Mouse (Mus musculus): Measurements from ENCODE around the gene Tmc5. TPM values are rescaled to one million over a fixed set of nuclear protein-coding genes. Genes with fewer than 3 reads are reported as not detected.

The Tmc5 gene
- polyA plus RNA-seq, 1 experiment from 2014 or later, result 0.10 TPM

GRCm38 (mm10) chr7:118689088-118689487 lies 92.0 kb downstream of the Tmc5 start:
- Histone ChIP-seq H3K4me1 (ENCODE audit: control insufficient read depth, insufficient read depth, low read length) (no peaks in the 10 kb centered on the region), H3K36me3 (ENCODE audit: control insufficient read depth, insufficient read depth, low read length) (peaks cover 10% of the 10 kb centered on the region; the same call in 1 of the 2 replicates), H3K9ac (ENCODE audit: low read depth, low read length) (no peak overlapping the region), H3K4me3 (ENCODE audit: low read depth, low read length) (no peak overlapping the region), H3K9me3 (replicated peaks; ENCODE audit: control insufficient read depth, low read length) (no peaks in the 10 kb centered on the region), H3K27ac (ENCODE audit: low read depth, low read length) (no peak overlapping the region), H3K27me3 (ENCODE audit: control insufficient read depth, insufficient read depth, low read length) (peaks cover 12% of the 10 kb centered on the region), H3K4me2 (no peak overlapping the region)
- ATAC-seq (replicated peaks; ENCODE audit: insufficient number of reproducible peaks, low FRiP score, low TSS enrichment), result no peak
- 84% methylated on average over 7 of the region's 7 CpGs for WGBS (ENCODE audit: insufficient replicate concordance)

DNA sequence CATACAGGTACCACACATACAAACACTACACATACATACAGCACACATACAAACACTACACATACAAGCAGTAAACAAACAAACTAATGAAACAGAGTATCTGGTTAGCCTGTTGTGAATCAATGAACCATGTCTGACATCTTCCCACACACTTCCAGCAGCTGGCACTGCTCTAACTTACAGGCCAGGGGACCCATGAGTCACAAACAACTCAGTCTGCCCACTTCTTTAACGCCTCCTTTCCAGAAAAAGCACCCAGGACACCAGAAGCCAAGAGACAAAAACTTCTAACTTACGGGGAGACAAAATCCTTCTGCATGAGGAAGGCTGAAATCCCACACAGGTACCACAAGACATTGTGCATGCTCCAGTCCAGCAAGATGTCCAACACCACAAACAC lies 94.2 kb downstream of the Tmc5 start:
- Histone ChIP-seq H3K27ac (ENCODE audit: low read depth, low read length) (no peak overlapping the region), H3K27me3 (ENCODE audit: control insufficient read depth, insufficient read depth, low read length) (peaks cover 8% of the 10 kb centered on the region; the same call in 1 of the 2 replicates), H3K4me2 (no peak overlapping the region), H3K4me1 (ENCODE audit: control insufficient read depth, insufficient read depth, low read length) (no peaks in the 10 kb centered on the region), H3K9ac (ENCODE audit: low read depth, low read length) (no peak overlapping the region), H3K4me3 (ENCODE audit: low read depth, low read length) (no peak overlapping the region), H3K9me3 (replicated peaks; ENCODE audit: control insufficient read depth, low read length) (no peaks in the 10 kb centered on the region), H3K36me3 (ENCODE audit: control insufficient read depth, insufficient read depth, low read length) (peaks cover 16% of the 10 kb centered on the region; the same call in 1 of the 2 replicates)
- WGBS (ENCODE audit: insufficient replicate concordance), result 90% methylated on average over 2 of the region's 2 CpGs
- no peak for ATAC-seq (replicated peaks; ENCODE audit: insufficient number of reproducible peaks, low FRiP score, low TSS enrichment)

DNA sequence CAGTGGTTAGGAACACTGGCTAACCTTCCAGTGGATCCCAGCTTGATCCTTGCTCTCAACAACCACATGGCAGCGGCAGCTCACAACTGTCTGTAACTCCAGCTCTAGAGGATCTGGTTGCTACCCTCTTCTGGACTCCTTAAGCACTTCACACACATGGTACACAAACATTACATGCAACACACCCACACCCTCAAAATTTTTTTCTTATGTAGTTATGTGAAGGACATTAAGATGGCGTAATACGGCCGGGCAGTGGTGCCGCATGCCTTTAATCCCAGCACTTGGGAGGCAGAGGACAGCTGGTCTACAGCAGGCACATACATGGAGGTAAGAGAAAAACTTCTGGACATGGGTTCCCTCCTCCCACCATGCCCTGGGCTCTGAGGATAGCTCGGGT lies 99.0 kb downstream of the Tmc5 start:
- no peaks in the 10 kb centered on the region for H3K27me3 ChIP-seq (ENCODE audit: control insufficient read depth, insufficient read depth, low read length)
- H3K4me2 ChIP-seq, result no peak overlapping the region
- H3K4me1 ChIP-seq (ENCODE audit: control insufficient read depth, insufficient read depth, low read length), result no peaks in the 10 kb centered on the region
- H3K27ac ChIP-seq (ENCODE audit: low read depth, low read length), result no peak overlapping the region
- H3K9ac ChIP-seq (ENCODE audit: low read depth, low read length), result no peak overlapping the region
- H3K9me3 ChIP-seq (replicated peaks; ENCODE audit: control insufficient read depth, low read length), result no peaks in the 10 kb centered on the region
- ATAC-seq (replicated peaks; ENCODE audit: insufficient number of reproducible peaks, low FRiP score, low TSS enrichment), result no peak
- H3K4me3 ChIP-seq (ENCODE audit: low read depth, low read length), result no peak overlapping the region
- H3K36me3 ChIP-seq (ENCODE audit: control insufficient read depth, insufficient read depth, low read length), result peaks cover 13% of the 10 kb centered on the region
- WGBS (ENCODE audit: insufficient replicate concordance), result 94% methylated on average over 6 of the region's 6 CpGs

- H3K27ac ChIP-seq (ENCODE audit: low read depth, low read length), result no peak overlapping the region
- H3K9ac ChIP-seq (ENCODE audit: low read depth, low read length), result no peak overlapping the region
- peaks cover 13% of the 10 kb centered on the region for H3K36me3 ChIP-seq (ENCODE audit: control insufficient read depth, insufficient read depth, low read length)
- no peak overlapping the region for H3K4me3 ChIP-seq (ENCODE audit: low read depth, low read length)
- no peaks in the 10 kb centered on the region for H3K9me3 ChIP-seq (replicated peaks; ENCODE audit: control insufficient read depth, low read length)
- no peak overlapping the region for H3K4me2 ChIP-seq
- no peaks in the 10 kb centered on the region for H3K27me3 ChIP-seq (ENCODE audit: control insufficient read depth, insufficient read depth, low read length)
- no peaks in the 10 kb centered on the region for H3K4me1 ChIP-seq (ENCODE audit: control insufficient read depth, insufficient read depth, low read length)
- no peak for ATAC-seq (replicated peaks; ENCODE audit: insufficient number of reproducible peaks, low FRiP score, low TSS enrichment)
- WGBS (ENCODE audit: insufficient replicate concordance), result 74% methylated on average over 4 of the region's 4 CpGs
Observed at GRCm38 (mm10) chr7:118697168-118697567, 100.1 kb downstream of the Tmc5 start.

GRCm38 (mm10) chr7:118698882-118699281 lies 101.8 kb downstream of the Tmc5 start:
- peaks cover 13% of the 10 kb centered on the region for H3K36me3 ChIP-seq (ENCODE audit: control insufficient read depth, insufficient read depth, low read length)
- ATAC-seq (replicated peaks; ENCODE audit: insufficient number of reproducible peaks, low FRiP score, low TSS enrichment), result no peak
- H3K4me3 ChIP-seq (ENCODE audit: low read depth, low read length), result no peak overlapping the region
- H3K27ac ChIP-seq (ENCODE audit: low read depth, low read length), result no peak overlapping the region
- no peak overlapping the region for H3K9ac ChIP-seq (ENCODE audit: low read depth, low read length)
- 94% methylated on average over 9 of the region's 9 CpGs for whole genome bisulfite sequencing (ENCODE audit: insufficient replicate concordance)
- no peaks in the 10 kb centered on the region for H3K4me1 ChIP-seq (ENCODE audit: control insufficient read depth, insufficient read depth, low read length)
- H3K27me3 ChIP-seq (ENCODE audit: control insufficient read depth, insufficient read depth, low read length), result no peaks in the 10 kb centered on the region
- no peaks in the 10 kb centered on the region for H3K9me3 ChIP-seq (replicated peaks; ENCODE audit: control insufficient read depth, low read length)
- H3K4me2 ChIP-seq, result no peak overlapping the region

GRCm38 (mm10) chr7:118703144-118703561 lies 106.1 kb downstream of the Tmc5 start:
- 93% methylated on average over 15 of the region's 15 CpGs for WGBS (ENCODE audit: insufficient replicate concordance)
- Histone ChIP-seq H3K4me2 (no peak overlapping the region), H3K9ac (ENCODE audit: low read depth, low read length) (no peak overlapping the region), H3K36me3 (ENCODE audit: control insufficient read depth, insufficient read depth, low read length) (peaks cover 3% of the 10 kb centered on the region), H3K4me1 (ENCODE audit: control insufficient read depth, insufficient read depth, low read length) (peaks cover 9% of the 10 kb centered on the region; the same call in 1 of the 2 replicates), H3K27ac (ENCODE audit: low read depth, low read length) (no peak overlapping the region), H3K9me3 (replicated peaks; ENCODE audit: control insufficient read depth, low read length) (no peaks in the 10 kb centered on the region), H3K27me3 (ENCODE audit: control insufficient read depth, insufficient read depth, low read length) (no peaks in the 10 kb centered on the region), H3K4me3 (ENCODE audit: low read depth, low read length) (no peak overlapping the region)
- no peak for ATAC-seq (replicated peaks; ENCODE audit: insufficient number of reproducible peaks, low FRiP score, low TSS enrichment)

DNA sequence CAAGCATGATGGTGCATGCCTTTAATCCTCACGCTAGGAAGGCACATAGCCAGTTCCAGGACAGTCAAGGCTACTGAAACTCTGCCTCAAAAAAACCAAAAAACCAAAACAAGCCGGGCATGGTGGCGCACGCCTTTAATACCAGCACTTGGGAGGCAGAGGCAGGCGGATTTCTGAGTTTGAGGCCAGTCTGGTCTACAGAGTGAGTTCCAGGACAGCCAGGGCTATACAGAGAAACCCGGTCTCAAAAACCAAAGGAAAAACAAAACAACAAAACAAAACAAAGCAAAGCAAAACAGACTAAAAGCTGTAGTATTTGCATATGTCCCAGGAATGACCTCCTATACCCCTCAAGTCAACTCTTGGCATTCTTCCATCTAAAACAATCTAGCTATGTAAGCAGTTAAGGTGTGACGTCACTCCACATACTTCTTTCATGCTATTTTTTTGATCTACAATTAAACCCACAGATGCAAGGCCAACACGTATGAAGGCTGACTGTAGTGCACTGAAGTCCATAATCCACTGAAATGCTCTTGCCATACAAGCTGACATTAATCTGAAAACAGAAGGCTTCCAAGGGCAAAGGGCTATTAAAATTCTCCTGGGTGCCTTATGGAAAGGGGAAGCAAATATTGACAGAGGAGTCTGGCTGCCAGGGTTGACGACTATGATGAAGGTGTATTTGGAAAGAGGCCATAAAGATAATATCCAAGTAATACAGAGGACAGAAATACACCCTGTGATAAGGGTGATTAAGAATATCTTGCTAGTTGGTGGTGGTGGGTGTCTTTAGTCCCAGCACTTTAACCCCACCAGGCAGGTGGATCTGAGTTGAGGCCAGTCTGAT lies 107.1 kb downstream of the Tmc5 start:
- Histone ChIP-seq H3K4me1 (ENCODE audit: control insufficient read depth, insufficient read depth, low read length) (peaks cover 9% of the 10 kb centered on the region; the same call in 1 of the 2 replicates), H3K36me3 (ENCODE audit: control insufficient read depth, insufficient read depth, low read length) (no peaks in the 10 kb centered on the region), H3K9ac (ENCODE audit: low read depth, low read length) (peak overlapping the region; percentile 82; the same call in 1 of the 2 replicates), H3K4me3 (ENCODE audit: low read depth, low read length) (peak overlapping the region; percentile 74), H3K27me3 (ENCODE audit: control insufficient read depth, insufficient read depth, low read length) (no peaks in the 10 kb centered on the region), H3K27ac (ENCODE audit: low read depth, low read length) (no peak overlapping the region), H3K9me3 (replicated peaks; ENCODE audit: control insufficient read depth, low read length) (no peaks in the 10 kb centered on the region), H3K4me2 (peak overlapping the region; percentile 82)
- no peak for ATAC-seq (replicated peaks; ENCODE audit: insufficient number of reproducible peaks, low FRiP score, low TSS enrichment)
- 81% methylated on average over 9 of the region's 9 CpGs for WGBS (ENCODE audit: insufficient replicate concordance)

DNA sequence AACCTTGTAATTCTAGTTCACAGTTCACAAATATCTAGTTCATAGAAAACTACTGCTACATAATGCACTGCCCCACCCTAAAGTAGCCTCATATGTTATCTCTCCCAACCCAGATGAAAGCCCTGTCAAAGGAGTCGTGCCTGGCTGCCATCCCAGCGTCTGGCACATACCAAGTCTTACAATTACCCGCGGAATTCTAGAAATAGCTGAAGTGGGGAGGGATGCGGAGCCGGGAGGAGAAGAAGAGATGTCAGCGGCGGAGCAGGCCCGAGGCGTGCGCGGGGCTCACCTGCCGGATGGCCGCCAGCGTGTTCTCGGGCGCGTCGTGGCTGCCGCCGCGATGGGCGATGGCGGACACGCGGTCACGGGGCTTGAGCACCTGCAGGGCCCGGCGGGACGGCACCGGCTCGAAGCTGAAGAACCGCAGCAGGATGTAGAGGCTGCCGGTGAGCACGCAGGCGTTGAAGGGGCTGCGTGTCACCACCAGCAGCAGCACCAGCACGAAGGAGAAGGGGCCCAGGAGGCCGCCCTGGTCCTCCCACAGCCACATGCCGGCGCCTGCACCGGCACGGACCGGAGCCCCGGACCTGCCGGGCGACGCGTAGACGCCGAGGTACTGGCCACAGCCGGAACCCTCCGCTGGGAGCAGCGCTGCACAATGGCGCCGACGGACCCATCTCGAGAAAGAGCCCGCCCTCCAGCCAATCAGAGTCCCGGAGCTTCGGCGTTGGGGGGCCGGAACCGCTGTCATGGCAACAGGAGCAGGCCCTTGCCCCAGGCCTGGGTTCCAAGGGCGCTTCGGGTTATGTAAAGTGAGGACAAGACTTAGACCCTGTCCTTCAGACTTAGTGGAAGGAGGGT lies 108.2 kb downstream of the Tmc5 start, which contains the start of gene Gde1:
Gde1 (minus strand) TSS at position 678 of the 861 bp plus-strand sequence.
- H3K27ac ChIP-seq (ENCODE audit: low read depth, low read length), result peak within 1 kb of the TSS; percentile 70
- no peaks in the 10 kb centered on the region for H3K9me3 ChIP-seq (replicated peaks; ENCODE audit: control insufficient read depth, low read length)
- H3K4me2 ChIP-seq, result peak within 1 kb of the TSS; percentile 82
- peak within 1 kb of the TSS; percentile 74 for H3K4me3 ChIP-seq (ENCODE audit: low read depth, low read length)
- peaks cover 9% of the 10 kb centered on the region; the same call in 1 of the 2 replicates for H3K4me1 ChIP-seq (ENCODE audit: control insufficient read depth, insufficient read depth, low read length)
- H3K9ac ChIP-seq (ENCODE audit: low read depth, low read length), result peak within 1 kb of the TSS; percentile 82
- no peaks in the 10 kb centered on the region for H3K36me3 ChIP-seq (ENCODE audit: control insufficient read depth, insufficient read depth, low read length)
- ATAC-seq (replicated peaks; ENCODE audit: insufficient number of reproducible peaks, low FRiP score, low TSS enrichment), result peak; percentile 91
- under 1% methylated on average over 66 of the region's 66 CpGs for WGBS (ENCODE audit: insufficient replicate concordance)
- H3K27me3 ChIP-seq (ENCODE audit: control insufficient read depth, insufficient read depth, low read length), result no peaks in the 10 kb centered on the region

All from heart, embryonic 11.5 days (tissue).